Mouse (Mus musculus) embryonic facial prominence, embryonic 12.5 days (tissue): ENCODE data around the gene Scn2b. TPM values are rescaled to one million over a fixed set of nuclear protein-coding genes. Genes with fewer than 3 reads are reported as not detected.

Source experiments
- ATAC-seq: fragments of 200-750 bp; cut with Nextera tagmentation; 2 replicates; pipeline ENCODE4 v1.8.0; 2017; ENCODE audit not compliant: insufficient number of reproducible peaks, insufficient read depth, low FRiP score, low TSS enrichment
- H3K27ac ChIP-seq: fragments of 300-500 bp; sonication (generic); 2 replicates; pipeline ENCODE4 v1.5.1; 2016; ENCODE audit warnings: mild to moderate bottlenecking
- H3K27me3 ChIP-seq: fragments of 300-500 bp; sonication (generic); 2 replicates; pipeline ENCODE4 v1.6.1; 2016; ENCODE audit warnings: mild to moderate bottlenecking, moderate library complexity
- H3K36me3 ChIP-seq: fragments of 300-500 bp; sonication (generic); 2 replicates; pipeline ENCODE4 v1.6.1; 2016; ENCODE audit warnings: mild to moderate bottlenecking
- H3K4me1 ChIP-seq: fragments of 300-500 bp; sonication (generic); 2 replicates; pipeline ENCODE4 v1.6.1; 2016
- H3K4me2 ChIP-seq: fragments of 300-500 bp; sonication (generic); replicated peaks from 2 replicates; pipeline ENCODE4 v1.6.1; 2016; ENCODE audit warnings: mild to moderate bottlenecking, moderate library complexity
- H3K4me3 ChIP-seq: fragments of 300-500 bp; sonication (generic); 2 replicates; pipeline ENCODE4 v1.5.1; 2016; ENCODE audit warnings: mild to moderate bottlenecking
- H3K9ac ChIP-seq: fragments of 300-500 bp; sonication (generic); 2 replicates; pipeline ENCODE4 v1.6.1; 2016; ENCODE audit warnings: mild to moderate bottlenecking, moderate library complexity
- H3K9me3 ChIP-seq: fragments of 300-500 bp; sonication (generic); 2 replicates; pipeline ENCODE4 v1.6.1; 2016; ENCODE audit warnings: mild to moderate bottlenecking, moderate library complexity
- WGBS: fragments of 180-500 bp; shearing (Covaris S2); methylation state at CpG from one replicate; pipeline ENCODE4 v1.1.7; 2016; 5-methylcytosine and 5-hydroxymethylcytosine counted together
- polyA plus RNA-seq: library from polyadenylated mRNA; unstranded; fragments of >200 nt; fragmentation: Nextera tagmentation; extraction: Ambion mirVana; gene quantifications from 2 replicates; pipeline ENCODE4 v1.2.1, GENCODE M21; 2016

Gene Scn2b
- polyA plus RNA-seq, 1 experiment from 2014 or later: 5.7 TPM

DNA sequence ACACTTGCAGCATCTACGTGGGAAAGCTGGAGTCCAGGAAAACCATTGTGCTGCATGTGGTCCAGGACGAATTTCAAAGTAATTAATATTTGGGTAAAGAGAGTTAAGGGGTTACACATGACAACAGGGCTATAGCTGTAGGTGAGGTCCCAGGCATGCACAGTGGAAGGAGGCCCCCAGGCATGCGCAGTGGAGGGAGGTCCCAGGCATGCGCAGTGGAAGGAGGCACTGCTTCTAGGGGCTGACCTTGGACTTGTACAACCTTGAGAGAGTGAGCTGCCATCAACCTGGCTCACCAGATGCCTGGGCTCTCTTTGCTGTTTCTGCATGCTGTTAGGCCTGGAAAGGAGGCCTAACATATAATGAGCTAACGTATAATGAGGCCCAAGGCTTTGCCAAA is 19.7 kb upstream of the Scn2b start:
- no peak overlapping the region for H3K27ac ChIP-seq
- no peaks in the 10 kb centered on the region for H3K27me3 ChIP-seq
- ATAC-seq: no peak
- H3K4me2 ChIP-seq: no peak overlapping the region
- 90% methylated on average over 5 of the region's 5 CpGs for WGBS
- no peaks in the 10 kb centered on the region for H3K4me1 ChIP-seq
- no peaks in the 10 kb centered on the region for H3K36me3 ChIP-seq
- H3K9ac ChIP-seq: no peak overlapping the region
- no peak overlapping the region for H3K4me3 ChIP-seq
- H3K9me3 ChIP-seq: no peaks in the 10 kb centered on the region

DNA sequence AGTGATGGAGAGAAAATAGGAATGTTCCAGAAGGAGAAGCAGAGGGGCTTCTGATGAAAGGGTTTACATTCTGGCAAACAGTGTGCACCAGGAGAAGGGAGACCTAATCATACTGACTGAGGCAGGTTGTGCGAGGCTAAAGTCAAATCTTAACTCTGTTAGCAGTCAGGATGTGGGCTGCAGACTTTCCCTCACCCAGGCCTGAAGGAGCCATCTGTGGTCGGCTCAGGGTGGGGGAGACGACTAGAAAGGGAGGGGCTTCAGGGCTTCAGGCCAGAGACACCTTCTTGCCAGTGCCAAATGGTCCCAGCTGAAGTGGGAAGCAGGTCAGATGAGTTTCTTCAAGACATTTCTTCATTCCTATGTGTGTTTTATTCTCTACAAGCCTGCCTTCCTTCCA is 19.2 kb upstream of the Scn2b start:
- Histone ChIP-seq H3K4me3 (no peak overlapping the region), H3K4me2 (no peak overlapping the region), H3K27me3 (no peaks in the 10 kb centered on the region), H3K36me3 (no peaks in the 10 kb centered on the region), H3K4me1 (no peaks in the 10 kb centered on the region), H3K27ac (no peak overlapping the region), H3K9me3 (no peaks in the 10 kb centered on the region), H3K9ac (no peak overlapping the region)
- 58% methylated on average over 3 of the region's 3 CpGs for WGBS
- no peak for ATAC-seq

DNA sequence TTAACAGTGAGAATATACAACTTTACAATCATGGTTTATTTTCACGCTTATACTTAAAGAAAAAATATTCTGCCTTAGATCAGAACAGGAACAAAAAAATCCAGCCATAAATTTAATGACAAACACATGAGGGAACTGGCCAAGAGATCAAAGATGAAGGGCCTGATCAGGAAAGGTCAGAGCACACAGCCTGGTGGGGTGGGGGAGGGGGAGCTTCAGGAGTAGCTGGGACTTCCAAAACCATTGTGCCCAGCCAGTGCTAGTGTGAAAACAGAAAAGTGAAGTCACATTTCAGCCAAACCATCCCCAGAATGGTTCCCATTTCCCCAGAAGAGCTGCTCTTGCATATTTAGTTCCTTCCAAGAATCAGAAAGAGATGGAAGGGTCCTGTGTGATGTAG is 15.1 kb upstream of the Scn2b start:
- Histone ChIP-seq H3K4me1 (no peaks in the 10 kb centered on the region), H3K36me3 (no peaks in the 10 kb centered on the region), H3K27me3 (no peaks in the 10 kb centered on the region), H3K4me3 (no peak overlapping the region), H3K27ac (no peak overlapping the region), H3K9me3 (no peaks in the 10 kb centered on the region), H3K4me2 (no peak overlapping the region), H3K9ac (no peak overlapping the region)
- no peak for ATAC-seq
- 45% methylated on average over 1 of the region's 1 CpGs for WGBS

DNA sequence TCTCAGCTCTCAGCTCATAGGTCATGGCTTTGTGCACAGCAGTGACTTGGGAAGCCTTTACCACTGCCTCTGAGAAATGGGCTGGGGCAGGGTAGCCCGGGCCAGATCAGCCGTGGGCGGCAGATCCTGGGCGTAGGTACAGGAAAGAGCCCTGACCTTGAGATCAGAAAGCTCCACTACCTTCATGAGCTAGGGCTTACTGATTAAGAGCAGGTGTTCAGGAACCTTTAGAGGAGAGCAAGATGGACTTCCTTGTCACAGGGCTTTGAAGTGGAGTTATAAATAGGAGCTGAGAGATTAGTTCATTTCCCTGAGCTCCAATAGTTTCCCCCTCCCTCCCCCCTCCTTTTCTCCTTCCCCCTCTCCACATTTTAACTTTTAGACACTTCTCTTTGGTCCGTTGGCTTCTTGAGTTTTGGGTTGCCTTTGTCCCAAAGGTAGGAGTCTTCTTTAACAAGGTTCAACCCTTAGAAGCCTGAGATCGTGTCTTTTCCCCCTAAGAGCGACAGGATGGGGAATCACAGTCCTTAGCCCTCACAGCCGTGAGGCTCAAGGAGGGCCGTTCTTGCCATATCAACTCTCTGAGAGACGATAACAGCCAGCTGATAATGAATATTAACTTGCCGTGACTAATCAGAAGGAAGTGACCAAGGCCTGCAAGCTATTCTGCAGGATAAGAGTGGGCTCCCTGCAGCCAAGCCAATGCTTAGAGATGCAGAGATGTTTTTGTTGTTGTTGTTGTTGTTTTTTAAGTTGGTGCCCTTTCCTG is 14.2 kb upstream of the Scn2b start:
- Histone ChIP-seq H3K27me3 (no peaks in the 10 kb centered on the region), H3K9me3 (no peaks in the 10 kb centered on the region), H3K4me3 (no peak overlapping the region), H3K27ac (no peak overlapping the region), H3K4me2 (no peak overlapping the region), H3K4me1 (no peaks in the 10 kb centered on the region), H3K36me3 (no peaks in the 10 kb centered on the region), H3K9ac (no peak overlapping the region)
- 42% methylated on average over 11 of the region's 11 CpGs for WGBS
- ATAC-seq: no peak

DNA sequence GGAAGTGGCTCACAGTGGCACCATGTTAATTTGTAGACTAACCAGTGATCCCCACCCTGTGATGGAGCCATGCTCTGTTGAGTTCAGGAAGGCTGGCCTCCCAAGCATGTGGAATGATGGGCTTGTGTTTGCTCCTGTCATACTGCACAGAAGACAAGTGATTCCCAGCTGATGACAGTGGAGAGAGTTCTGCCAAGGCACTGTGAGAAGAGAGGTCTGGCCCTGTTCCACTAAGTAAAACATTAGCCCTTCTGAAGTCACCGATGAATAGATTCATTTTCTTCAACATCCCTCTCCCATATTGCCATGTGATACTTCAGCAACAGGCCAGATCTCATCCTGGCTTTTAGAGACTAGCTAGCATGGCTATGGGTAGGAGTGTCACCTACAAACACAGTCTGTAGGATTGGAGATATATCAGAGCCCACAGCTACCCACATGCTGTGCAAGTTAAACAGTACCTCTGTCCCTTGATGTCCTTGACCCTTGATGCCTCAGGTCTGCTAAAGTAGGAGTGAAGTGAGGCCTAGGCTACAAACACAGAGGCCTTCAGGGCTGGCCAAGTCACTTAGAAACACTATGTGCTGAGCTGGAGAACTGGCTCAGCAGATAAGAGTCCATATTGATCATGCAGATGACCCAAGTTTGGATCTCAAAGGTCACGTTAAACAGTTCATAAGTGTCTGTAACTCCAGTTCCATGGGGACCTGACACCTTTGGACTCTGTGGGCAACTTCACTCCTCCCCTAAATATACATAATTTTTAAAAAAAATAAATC is 11.8 kb upstream of the Scn2b start:
- H3K4me1 ChIP-seq: no peaks in the 10 kb centered on the region
- no peak overlapping the region for H3K9ac ChIP-seq
- H3K9me3 ChIP-seq: no peaks in the 10 kb centered on the region
- no peaks in the 10 kb centered on the region for H3K36me3 ChIP-seq
- no peak overlapping the region for H3K27ac ChIP-seq
- H3K4me3 ChIP-seq: no peak overlapping the region
- ATAC-seq: no peak
- 81% methylated on average over 2 of the region's 2 CpGs for WGBS
- H3K27me3 ChIP-seq: no peaks in the 10 kb centered on the region
- no peak overlapping the region for H3K4me2 ChIP-seq

DNA sequence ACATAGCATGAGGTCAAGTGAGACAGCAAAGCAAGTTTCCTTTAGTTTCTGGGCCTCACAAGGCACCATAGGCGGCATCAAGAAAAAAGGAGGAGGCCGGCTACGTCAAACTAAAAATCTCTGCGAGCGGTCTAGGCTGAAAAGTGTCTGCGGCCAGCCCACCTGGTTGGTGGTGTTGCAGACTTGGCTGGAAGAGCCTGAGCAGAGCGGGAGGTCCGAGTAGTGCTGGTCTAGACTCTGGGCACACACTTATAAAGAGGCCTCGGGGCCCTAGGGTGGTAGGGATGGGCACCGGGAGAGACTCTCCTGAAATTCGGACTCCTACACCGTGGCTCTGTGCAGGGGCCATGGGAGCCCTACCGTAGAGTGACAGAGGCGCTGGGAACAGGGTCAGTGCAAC is 1.9 kb upstream of the Scn2b start:
- ATAC-seq: no peak
- WGBS: 2% methylated on average over 14 of the region's 14 CpGs
- no peaks in the 10 kb centered on the region for H3K9me3 ChIP-seq
- peaks cover 12% of the 10 kb centered on the region for H3K4me1 ChIP-seq
- H3K4me2 ChIP-seq: peak overlapping the region; percentile 56
- peak overlapping the region; percentile 39 for H3K4me3 ChIP-seq
- no peaks in the 10 kb centered on the region for H3K27me3 ChIP-seq
- peak overlapping the region; percentile 58 for H3K27ac ChIP-seq
- no peaks in the 10 kb centered on the region for H3K36me3 ChIP-seq
- H3K9ac ChIP-seq: peak overlapping the region; percentile 31; the same call in 1 of the 2 replicates

DNA sequence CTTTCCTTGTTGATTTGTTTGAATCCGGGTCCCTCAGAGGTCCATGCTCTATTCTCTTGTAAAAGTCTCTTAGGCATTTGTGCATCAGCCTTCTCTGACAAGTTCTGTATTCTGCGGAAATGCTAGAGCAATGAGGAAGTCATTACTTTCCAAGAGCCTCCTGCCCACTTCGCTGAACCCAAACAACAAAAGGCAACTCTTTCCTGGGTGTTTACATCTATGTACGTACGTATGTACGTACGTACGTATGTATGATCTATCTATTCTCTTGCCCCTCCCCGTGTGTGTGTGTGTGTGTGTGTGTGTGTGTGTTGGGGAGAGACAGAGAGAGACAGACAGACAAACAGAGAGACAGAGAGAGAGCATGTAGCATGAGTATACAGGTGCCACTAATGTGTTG is 763 bp upstream of the Scn2b start:
- H3K9me3 ChIP-seq: no peaks in the 10 kb centered on the region
- no peak overlapping the region for H3K27ac ChIP-seq
- no peak overlapping the region for H3K4me3 ChIP-seq
- 67% methylated on average over 9 of the region's 9 CpGs for WGBS
- no peaks in the 10 kb centered on the region for H3K36me3 ChIP-seq
- H3K9ac ChIP-seq: no peak overlapping the region
- H3K4me2 ChIP-seq: no peak overlapping the region
- no peaks in the 10 kb centered on the region for H3K27me3 ChIP-seq
- H3K4me1 ChIP-seq: peaks cover 13% of the 10 kb centered on the region
- no peak for ATAC-seq

DNA sequence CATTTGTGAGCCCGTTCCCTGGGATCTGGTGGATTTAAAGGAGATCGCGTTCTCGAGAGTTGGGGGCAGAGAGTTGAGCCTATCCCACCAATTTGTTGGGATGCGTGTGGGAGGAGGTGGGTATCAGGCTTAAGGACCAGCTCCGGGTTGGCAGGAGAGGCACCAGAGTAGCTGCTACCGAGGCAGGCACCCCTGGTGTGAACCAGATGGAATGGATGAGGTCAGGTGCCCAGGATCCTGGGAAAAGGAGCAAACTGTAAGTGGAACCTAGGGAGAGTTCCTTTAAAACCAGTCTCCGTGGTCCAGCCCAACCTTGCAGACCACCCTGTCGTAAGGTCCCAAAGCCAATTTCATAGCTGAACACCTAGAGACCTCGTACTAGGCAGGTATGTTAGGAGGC is 970 bp downstream of the Scn2b start:
- Histone ChIP-seq H3K4me3 (peak overlapping the region; percentile 63), H3K4me2 (peak overlapping the region; percentile 65), H3K27ac (no peak overlapping the region), H3K36me3 (no peaks in the 10 kb centered on the region), H3K9ac (peak overlapping the region; percentile 69), H3K27me3 (0 out of 2 replicates have a peak, but pooled peaks cover 2% of the 10 kb centered on the region), H3K4me1 (peaks cover 22% of the 10 kb centered on the region), H3K9me3 (no peaks in the 10 kb centered on the region)
- WGBS: 24% methylated on average over 10 of the region's 10 CpGs
- ATAC-seq: no peak

DNA sequence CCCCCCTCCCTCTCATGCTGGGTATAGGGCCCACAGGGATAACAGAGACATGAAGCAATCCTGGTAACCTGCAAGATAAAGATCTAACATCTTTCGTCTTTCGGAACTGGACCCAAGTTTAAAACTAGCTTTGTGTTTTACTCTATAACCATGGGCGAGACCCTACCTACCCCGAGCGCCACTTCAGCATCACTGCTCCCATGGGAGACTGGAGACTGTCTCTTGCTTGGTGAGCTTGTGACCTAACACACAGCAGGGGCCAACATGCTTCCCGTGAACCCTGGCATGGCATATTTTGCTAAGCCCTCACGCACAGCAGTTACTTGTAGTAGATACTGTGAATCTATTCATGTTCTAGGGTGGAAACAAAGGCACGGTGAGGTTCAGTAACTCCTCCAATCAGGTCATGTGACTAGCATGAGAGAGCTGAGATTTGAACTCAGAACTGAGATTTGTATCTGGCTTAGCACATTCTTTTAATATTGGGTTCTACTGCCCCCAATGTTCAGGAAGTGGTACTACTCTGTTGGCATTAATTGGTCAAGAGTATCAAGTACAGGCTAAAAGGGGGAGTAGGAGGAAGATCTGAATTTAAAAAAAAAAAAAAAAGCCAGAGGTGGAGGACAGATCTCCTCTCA is 1.9 kb downstream of the Scn2b start:
- 91% methylated on average over 8 of the region's 8 CpGs for WGBS
- Histone ChIP-seq H3K4me3 (no peak overlapping the region), H3K27me3 (0 out of 2 replicates have a peak, but pooled peaks cover 2% of the 10 kb centered on the region), H3K9me3 (no peaks in the 10 kb centered on the region), H3K36me3 (no peaks in the 10 kb centered on the region), H3K4me2 (peak overlapping the region; percentile 65), H3K4me1 (peaks cover 22% of the 10 kb centered on the region), H3K9ac (no peak overlapping the region), H3K27ac (no peak overlapping the region)
- no peak for ATAC-seq

DNA sequence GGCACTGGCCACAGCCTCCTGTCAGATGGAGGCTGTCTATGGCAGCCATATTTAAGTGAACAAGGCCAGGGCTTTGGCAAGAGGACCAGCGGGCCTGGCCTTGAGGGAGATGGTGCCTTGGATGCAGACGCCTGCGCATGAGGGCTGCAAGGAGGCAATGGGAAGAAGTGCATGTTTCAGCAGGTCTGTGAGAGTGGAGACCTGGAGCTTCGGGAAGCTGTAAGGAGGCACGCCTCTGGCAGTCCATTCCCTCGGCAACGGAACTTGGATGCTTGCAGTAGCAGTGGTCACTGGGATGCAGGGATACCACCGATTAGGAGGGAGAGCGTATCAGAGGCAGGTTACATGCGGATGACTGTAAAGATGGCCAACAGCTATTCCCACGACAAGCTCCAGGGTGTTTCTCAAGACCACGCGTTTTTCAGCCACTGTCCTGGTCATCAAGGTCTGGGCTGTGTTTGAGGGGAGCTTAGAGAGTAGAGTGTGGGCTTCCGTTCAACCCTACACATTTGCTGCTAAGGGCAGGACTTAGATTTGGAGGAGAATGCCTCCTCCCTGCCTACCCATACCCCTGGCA is 2.5 kb downstream of the Scn2b start:
- Histone ChIP-seq H3K36me3 (peaks cover 4% of the 10 kb centered on the region; the same call in 1 of the 2 replicates), H3K27me3 (0 out of 2 replicates have a peak, but pooled peaks cover 2% of the 10 kb centered on the region), H3K4me1 (peaks cover 22% of the 10 kb centered on the region), H3K4me2 (no peak overlapping the region), H3K9me3 (no peaks in the 10 kb centered on the region), H3K9ac (no peak overlapping the region), H3K27ac (no peak overlapping the region), H3K4me3 (no peak overlapping the region)
- ATAC-seq: no peak
- WGBS: 90% methylated on average over 14 of the region's 14 CpGs

DNA sequence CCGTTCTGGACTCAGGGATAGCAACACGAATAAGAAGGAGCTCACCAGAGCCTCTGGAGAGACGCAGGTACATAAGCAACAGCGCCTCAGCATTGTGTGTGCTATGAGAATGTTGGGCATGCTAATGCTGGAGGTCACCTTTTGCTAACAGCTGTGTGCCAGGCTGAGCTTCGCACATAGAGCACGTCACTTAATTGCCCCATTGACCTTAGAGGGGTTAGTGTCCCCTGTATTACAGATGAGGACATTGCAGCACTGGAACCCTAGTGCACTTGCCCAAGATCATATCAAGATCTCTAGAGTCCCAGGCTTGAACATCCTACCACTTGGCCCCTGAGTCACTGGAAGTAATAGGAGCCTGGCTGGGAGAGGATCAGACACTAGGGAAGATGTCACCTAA is 3.0 kb downstream of the Scn2b start:
- no peak for ATAC-seq
- Histone ChIP-seq H3K4me3 (no peak overlapping the region), H3K4me1 (peaks cover 22% of the 10 kb centered on the region), H3K4me2 (no peak overlapping the region), H3K9me3 (no peaks in the 10 kb centered on the region), H3K27me3 (0 out of 2 replicates have a peak, but pooled peaks cover 2% of the 10 kb centered on the region), H3K36me3 (peaks cover 9% of the 10 kb centered on the region), H3K9ac (no peak overlapping the region), H3K27ac (no peak overlapping the region)
- 79% methylated on average over 6 of the region's 6 CpGs for WGBS
